Mouse (Mus musculus): ENCODE results near the gene Hacd1.

Gene Hacd1

DNA sequence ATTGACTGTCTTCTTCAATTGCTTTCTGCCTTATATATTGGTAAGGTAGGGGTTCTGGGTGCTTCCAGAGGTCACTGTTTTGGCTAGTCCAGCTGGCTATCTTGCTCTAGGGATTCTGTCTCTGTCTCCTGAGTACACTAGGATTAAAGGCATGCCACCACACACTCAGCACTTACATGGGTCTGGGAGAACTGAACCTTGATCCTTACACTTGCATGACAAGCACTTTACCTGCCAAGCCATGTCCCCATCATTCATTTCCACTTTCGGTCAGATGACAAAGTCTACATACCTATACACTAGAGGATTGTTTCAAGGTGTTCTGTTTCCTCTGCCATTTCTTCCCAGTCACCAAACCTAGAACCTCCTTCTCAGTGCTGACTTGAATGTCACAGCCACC, 50.8 kb downstream of the Hacd1 start:
- no peak for DNase-seq (ENCODE audit: low spot score)

DNA sequence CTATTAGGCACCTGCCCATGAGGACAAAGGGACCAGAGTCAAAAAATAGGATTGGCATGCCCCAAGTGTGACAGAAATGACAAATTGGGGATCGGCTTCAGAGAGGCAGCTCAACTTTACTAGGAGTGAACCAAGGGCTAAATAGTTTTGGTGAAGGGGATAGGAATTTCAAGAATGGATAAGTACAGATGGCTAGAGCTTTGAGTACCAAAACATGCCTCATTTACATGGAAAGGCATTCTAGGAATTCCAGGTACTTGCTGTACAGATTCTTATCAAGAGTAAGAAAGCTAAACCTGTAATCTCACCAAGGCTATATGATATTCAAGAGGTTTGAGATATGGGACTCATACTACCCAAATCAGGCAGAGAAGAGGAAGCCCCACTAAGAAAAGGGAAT, 95.8 kb downstream of the Hacd1 start:
- no peak for DNase-seq (ENCODE audit: low spot score)

DNA sequence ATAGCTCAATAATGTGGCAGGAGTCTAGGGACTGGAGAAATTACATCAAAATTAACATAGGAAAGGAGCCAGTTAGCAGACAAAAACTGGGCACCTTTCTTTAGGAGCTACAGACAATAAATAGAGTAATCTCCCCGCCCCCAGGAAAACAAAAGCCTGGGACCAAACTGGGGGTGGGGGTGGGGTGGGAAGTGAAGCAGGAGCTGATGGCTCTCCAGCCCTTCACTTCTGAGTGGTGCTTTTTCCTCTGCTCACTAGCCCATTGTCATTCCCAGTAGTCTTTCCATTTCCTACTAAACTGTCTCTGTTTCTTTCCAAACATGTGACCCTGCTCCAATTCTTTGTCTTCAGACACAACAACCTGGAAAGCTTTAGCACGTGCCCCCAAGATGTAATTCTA, 99.5 kb downstream of the Hacd1 start:
- no peak for DNase-seq (ENCODE audit: low spot score)

DNA sequence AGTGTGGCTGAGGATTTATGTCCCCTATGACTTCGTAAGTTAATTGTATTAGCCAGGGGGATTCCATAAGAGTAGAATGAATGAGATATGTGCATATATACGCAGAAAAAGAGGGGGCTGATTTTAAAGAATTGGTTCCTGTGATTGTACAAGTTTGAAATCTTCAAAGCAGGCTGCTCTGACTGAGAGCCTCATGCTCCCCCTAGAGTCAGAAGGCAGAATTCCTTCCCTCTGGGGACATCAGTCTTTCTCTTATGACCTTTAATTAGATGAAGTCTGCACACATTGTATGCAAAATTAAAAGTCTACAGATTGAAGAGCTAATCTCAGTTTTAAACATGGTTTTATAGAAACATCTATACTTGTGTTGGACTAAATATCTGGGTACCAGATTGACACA, 117.8 kb downstream of the Hacd1 start:
- DNase-seq (ENCODE audit: low spot score): peak; percentile 54

- DNase-seq (ENCODE audit: low spot score): no peak
These were observed 120.6 kb downstream of the Hacd1 start for GRCm38 (mm10) chr2:13935343-13935742.

DNA sequence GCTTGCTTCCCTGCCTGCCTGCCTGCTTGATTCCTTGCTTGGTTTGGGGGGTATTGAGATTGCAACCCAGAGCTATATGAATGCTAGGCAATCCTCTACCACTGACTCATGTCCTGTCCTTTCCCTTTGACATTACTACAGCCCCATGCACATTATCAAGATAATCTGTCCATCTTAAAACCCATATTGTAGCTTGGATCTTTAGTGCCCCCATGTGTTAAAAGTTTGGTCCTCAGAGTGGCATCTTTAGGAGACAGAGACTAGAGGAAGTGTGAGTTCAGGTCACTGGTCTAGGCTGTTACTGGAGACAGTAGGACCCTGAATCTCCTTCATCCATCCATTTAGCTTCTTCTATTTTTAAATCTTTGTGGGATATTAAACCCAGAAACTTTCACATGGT, 123.7 kb downstream of the Hacd1 start:
- DNase-seq (ENCODE audit: low spot score): no peak

GRCm38 (mm10) chr2:13930724-13931123, 125.2 kb downstream of the Hacd1 start:
- no peak for DNase-seq (ENCODE audit: low spot score)

DNA sequence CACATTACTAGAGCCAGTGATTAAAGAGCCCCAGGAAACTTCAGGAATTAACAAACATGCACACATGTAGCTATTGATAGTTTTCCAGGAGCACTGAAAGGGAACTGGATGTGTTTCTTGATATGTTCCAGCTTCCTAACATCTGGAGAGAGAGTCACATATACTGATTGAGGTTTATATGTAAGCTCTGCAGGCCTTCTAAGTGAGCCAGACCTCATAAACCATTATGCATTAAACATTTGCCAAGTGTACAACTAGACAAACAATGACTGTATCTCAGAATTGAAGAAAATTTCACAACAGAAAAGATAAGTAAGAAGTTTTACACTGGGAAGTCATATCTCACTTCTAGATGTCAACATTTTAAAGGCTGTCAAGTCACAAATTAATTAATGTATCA, 167.4 kb downstream of the Hacd1 start:
- no peak for DNase-seq (ENCODE audit: low spot score)

DNA sequence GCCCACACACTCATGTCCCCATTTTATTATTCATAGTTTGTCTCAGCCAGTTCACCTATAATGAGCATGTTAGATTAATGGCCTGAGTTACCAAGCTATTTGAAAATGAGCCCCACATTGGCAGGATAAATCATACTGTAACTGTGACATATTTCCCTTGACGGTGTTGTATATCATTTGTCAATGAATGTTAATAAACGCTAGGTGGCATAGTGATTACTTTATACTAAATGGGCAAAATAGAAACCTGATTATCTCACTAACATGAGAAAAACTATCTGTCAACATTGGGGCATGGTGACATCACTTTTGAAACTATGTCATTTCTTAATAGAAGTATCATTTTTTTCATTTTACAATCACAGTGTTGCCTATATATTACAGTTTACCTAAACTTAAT, 198.5 kb downstream of the Hacd1 start:
- DNase-seq (ENCODE audit: low spot score): no peak

- DNase-seq (ENCODE audit: low spot score): peak; percentile 41
These were observed 200.4 kb downstream of the Hacd1 start for GRCm38 (mm10) chr2:13855510-13855909.

- no peak for DNase-seq (ENCODE audit: low spot score)
These were observed 219.6 kb downstream of the Hacd1 start for GRCm38 (mm10) chr2:13836310-13836709.

GRCm38 (mm10) chr2:13834989-13835388, 220.9 kb downstream of the Hacd1 start:
- DNase-seq (ENCODE audit: low spot score): no peak

- DNase-seq (ENCODE audit: low spot score): no peak
These were observed 239.3 kb downstream of the Hacd1 start for GRCm38 (mm10) chr2:13816645-13817044.

DNA sequence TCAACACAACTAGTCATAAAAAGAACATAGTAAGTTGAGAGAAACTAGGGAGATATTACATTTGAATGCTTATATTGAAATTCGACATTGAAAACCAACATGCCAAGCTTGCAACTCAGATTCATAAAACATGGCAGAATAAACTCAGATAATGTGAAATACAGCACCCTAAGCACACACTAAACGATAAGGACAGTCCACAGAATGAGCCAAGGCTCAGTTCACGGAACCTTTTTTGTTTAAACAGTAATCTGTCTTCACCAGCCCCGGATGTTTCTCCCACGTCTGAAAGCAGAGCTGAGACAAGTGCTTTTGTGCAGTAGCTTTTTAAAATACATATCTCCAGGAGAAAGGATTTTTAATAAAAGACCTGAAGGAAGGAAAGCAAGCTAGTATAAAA, 247.3 kb downstream of the Hacd1 start:
- no peak for DNase-seq (ENCODE audit: low spot score)

GRCm38 (mm10) chr2:13808008-13808407, 247.9 kb downstream of the Hacd1 start:
- no peak for DNase-seq (ENCODE audit: low spot score)

GRCm38 (mm10) chr2:13806120-13806519, 249.8 kb downstream of the Hacd1 start:
- DNase-seq (ENCODE audit: low spot score): no peak

DNA sequence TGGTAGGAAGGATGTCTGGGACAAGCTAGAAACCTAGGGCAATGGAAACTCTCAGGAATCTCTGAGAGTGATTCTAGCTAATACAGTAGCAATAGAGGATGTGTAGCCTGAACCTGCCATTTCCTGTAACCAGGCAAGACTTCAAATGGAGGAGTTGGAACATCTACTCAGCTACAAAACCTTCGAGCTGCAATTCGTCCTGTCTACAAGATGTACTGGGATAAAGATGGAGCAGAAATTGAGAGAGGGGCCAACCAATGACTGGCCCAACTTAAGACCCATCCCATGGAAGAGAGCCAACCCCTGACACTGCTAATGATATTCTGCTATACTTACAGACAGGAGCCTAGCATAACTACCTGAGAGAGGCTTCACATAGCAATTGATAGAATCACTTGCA, 255.3 kb downstream of the Hacd1 start:
- DNase-seq (ENCODE audit: low spot score): no peak
